Mouse (Mus musculus) bone marrow macrophage, adult 2 months (primary cell): ENCODE results near the gene Creb5.

Experiments used
- CTCF ChIP-seq: IDR thresholded peaks from 2 replicates; pipeline ENCODE4 v1.5.1; 2012; ENCODE audit warnings: low read depth, mild to moderate bottlenecking, low read length, moderate library complexity
- POLR2A ChIP-seq: IDR thresholded peaks from 2 replicates; pipeline ENCODE4 v1.6.1; 2012; ENCODE audit warnings: mild to moderate bottlenecking, low read depth, low read length, borderline replicate concordance

DNA sequence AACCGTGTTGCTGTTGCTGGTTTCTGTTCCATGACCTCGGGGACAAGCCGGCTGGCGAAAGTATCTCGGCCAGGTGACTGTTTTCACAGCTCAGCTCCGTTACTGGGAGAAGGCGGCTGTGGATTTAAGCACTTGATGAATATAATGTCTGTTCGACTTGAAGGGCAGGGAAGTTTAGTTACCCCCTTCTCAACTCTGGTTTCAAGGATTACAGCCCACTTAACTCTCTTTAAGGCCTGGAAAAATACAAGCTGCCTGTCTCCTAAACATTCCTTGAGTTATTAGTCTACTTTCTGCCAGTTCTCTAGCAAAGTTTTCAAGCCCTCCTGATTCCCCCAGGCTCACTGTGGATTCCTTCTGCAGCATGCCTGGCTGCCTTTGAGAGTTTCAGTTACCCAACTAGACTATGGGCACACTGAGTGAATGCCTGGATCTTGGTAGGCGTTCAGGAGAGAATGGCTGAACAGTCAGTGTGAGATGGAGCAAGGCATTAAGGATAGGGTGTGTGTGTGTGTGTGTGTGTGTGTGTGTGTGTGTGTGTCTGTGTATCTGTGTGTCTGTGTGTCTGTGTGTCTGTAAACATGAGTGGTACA is 184.0 kb downstream of the Creb5 start:
- TF ChIP-seq CTCF (no peak), POLR2A (no peak)
